Mouse (Mus musculus): Measurements from ENCODE around the gene Gcnt2.

- TF ChIP-seq POLR2A (IDR thresholded peaks at IDR 0.05; ENCODE audit: borderline replicate concordance, extremely low read depth, insufficient read depth, insufficient read length, poor library complexity, severe bottlenecking) (no peak), CTCF (IDR thresholded peaks at IDR 0.05; ENCODE audit: borderline replicate concordance, extremely low read depth, insufficient read depth, insufficient read length) (no peak)
These were observed at the start of gene Gcnt2 for GRCm38 (mm10) chr13:40859652-40860399.

All from brain, embryonic 14.5 days (tissue).